Mouse (Mus musculus): Measurements from ENCODE around the gene Rxfp1.
"Not testable (repeated sequence)": the region's sequence is repeated elsewhere in the genome, so short reads cannot be mapped to it uniquely, and the experiment has no call there.

The Rxfp1 gene

DNA sequence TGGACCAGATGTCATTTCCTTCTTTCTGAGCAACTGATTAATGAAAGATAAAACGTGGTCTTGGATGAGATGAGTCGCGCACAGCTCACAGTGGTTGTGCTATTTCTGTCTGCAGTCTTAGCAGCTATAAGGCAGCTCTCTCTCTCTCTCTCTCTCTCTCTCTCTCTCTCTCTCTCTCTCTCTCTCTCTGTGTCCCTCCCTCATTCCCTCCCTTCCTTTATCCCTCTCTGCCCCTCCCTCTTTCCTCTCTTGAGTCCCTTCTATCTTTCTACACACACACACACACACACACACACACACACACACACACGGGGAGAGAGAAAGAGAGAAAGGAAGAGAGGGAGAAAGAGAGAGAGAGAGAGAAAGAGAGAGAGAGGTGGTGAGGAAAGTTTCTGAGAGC is at the start of gene Rxfp1:
Rxfp1 (minus strand) TSS at position 101 of the 400 bp plus-strand sequence.
- in situ Hi-C loops (cut with MboI; ENCODE audit: unreplicated experiment in 2 of 2) = no loop called here

DNA sequence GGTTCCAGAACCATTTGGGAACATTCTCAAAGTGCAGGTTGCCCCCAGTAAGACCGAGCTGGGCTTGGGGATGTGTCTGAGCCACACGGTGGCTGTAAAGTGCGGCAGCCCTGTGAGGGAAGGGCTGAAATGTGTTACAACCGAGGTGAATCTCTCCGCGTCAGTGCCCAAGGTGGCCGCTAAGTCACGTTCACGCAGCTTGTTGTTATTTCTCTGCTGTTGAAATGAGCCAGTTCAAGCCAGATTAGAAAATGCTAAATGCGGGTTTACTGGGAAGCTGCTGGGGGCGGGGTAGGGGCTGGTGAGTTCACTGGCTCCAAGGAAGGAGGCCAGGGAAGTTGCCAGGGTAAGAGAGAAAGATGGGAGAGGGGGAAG is 46.7 kb upstream of the Rxfp1 start:
- in situ Hi-C loops (cut with MboI; ENCODE audit: unreplicated experiment in 2 of 2) = no loop called here

DNA sequence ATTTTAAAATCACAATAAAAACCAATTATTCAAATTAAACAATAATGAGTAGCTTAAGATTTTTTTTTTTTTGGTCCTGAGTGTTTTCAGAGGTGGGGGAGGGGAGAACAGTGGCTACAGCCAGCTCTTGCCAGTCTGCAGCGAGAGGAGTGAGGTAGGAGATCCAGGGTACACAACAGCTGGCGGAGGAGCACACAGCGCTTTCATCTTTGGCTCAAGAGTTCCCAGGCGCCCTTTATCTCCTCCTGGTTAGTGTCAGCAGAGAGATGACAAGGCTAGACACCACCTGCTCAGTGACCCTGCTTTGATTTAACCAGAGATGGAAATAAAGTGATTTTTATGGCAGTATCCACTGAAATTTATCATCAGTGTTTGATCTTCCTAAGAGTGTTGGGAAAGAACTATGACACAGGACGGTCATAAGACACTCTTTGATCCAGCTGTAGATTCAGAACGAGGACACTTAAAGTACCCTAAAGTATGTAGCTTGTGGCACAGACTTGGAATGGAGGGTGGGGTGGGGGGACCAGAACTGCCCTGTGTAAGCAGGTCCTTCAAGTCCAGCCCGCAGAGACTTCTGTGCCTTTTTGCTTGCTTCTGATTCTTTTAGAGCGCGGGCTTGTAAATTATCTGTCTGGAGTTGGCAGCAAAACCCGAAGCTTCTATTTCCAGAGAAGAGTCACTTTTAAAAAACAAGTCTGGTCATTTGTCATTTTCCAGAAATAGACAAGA is 46.1 kb upstream of the Rxfp1 start:
- in situ Hi-C loops (cut with MboI; ENCODE audit: unreplicated experiment in 2 of 2) = no loop called here

DNA sequence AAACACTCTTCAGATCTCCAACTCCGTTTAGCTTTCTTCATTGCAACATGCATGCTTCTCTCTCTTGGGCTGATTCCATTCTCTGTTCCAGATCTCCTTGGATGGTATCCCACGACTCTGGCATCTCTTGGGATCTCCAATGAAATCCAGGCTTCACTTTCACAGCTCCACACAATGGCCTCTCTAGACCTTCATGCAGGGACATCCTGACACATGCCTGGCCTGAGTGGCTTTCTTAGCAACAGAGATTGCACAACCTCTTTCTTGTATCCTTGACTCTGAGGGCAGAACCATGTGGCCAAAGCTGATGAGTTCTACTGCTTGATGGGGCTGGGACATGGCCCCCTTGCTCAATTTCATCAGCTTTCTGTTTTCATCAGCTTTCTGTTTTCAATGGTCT is 35.0 kb upstream of the Rxfp1 start:
- in situ Hi-C loops (cut with MboI; ENCODE audit: unreplicated experiment in 2 of 2) = no loop called here

DNA sequence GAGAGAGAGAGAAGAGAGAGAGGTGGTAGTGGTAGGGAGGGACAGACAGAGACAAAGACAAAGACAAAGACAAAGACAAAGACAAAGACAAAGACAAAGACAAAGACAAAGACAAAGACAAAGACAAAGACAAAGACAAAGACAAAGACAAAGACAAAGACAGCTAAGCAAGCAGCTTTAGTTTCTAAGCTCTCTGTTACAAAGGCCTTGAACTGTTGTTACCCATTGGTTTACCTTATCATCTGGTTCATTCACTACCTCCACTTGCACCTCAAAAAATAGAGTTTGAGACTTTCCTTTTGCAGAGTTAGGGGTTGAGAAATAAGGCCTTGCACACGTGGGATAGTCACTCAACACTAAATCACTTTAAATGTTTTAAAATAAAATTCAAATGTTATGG is 16.1 kb upstream of the Rxfp1 start:
- in situ Hi-C loops (cut with MboI; ENCODE audit: unreplicated experiment in 2 of 2) = no loop called here

DNA sequence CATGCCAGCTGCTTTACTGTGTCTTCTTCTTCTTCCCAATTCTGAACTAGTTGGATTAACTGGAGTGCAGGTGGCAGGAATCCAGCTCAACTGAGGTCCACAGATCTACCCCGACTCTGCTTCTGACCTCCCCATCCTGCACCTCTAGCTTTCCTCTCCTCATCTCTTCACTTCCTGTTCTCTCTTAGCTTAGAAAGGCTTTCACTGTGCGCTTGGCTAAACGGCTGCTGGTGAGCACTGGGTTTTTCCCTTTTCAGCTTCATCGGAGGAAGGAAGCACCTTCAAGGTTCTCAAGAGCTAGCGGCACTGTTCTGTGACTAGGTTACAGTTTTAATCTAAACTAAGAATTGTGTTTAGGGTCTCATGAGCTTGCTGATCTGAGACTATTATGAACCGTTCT is 8.9 kb upstream of the Rxfp1 start:
- in situ Hi-C loops (cut with MboI; ENCODE audit: unreplicated experiment in 2 of 2) = no loop called here

DNA sequence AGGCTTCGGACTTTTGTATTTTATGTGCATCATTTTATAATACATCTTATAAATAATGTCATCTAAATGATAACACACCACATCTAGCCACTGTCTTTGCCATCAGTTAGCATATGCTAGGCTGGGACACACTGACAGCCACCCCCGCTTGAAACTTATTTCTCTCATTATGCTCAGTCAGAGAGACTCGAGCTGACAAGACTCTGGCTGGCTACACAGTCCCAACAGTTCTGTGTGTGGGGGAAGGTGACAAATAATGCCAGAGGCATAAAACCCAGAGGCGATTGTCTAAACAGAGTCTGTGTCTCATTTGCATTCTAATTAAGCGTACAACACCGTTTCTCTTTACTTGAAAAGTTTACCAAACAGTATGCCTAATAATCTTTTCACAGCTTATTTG is 7.4 kb upstream of the Rxfp1 start:
- in situ Hi-C loops (cut with MboI; ENCODE audit: unreplicated experiment in 2 of 2) = no loop called here

DNA sequence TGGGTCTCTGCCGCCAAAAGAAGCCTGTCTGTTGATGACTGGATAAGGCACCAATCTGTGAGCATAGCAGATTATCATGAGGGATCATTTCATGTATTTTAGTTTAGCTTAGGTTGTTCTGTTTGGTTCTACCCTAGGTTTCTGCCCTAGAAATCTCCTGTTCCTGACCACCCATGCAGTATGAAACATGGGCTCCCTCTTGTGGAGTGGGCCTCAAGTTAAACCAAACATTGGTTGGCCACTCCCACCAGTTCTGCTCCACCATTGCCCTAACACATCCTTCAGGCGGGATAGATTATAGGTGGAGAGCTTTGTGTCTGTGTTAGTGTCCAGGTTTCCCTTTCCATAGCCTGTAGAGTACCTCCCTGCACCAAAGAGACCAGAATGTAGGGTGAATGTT is 6.7 kb upstream of the Rxfp1 start:
- in situ Hi-C loops (cut with MboI; ENCODE audit: unreplicated experiment in 2 of 2) = no loop called here

DNA sequence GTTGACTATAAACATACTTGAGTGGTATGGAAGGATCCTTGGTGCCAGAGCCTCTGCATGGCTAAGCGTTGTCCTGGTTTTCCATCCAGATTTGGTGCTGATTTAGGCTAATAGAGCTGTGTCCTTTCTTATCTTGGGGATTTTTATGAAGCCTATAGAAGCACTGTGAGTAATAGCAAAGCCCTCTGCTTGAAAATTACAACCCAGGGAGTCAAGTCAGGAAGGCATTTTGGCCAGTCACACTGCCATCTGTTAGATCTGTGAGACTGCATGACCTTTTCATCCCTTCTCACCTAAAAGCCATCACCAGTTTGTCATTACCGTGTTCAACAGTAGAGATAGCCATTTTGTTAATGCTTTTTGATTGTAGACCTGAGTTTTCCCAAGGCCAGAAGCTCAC is 2.7 kb upstream of the Rxfp1 start:
- in situ Hi-C loops (cut with MboI; ENCODE audit: unreplicated experiment in 2 of 2) = no loop called here

DNA sequence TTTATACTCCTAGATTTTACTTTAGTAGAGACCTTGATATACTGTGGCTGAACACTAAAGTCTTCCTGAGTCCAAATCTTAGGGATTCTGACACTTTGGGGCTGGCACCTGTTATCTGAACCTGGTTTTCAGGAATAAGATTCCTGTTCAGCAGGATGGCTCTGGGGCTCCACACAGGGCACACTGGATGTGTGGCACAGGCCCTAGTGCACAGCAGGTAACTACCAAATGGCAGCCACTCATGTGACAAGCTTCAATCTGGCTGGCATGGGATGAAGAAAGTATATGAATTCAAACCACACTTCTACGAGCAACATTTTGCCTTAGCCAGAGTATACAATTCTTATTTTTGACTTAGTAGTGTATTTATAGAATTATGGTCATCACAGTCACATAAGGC is 771 bp upstream of the Rxfp1 start:
- in situ Hi-C loops (cut with MboI; ENCODE audit: unreplicated experiment in 2 of 2) = no loop called here

DNA sequence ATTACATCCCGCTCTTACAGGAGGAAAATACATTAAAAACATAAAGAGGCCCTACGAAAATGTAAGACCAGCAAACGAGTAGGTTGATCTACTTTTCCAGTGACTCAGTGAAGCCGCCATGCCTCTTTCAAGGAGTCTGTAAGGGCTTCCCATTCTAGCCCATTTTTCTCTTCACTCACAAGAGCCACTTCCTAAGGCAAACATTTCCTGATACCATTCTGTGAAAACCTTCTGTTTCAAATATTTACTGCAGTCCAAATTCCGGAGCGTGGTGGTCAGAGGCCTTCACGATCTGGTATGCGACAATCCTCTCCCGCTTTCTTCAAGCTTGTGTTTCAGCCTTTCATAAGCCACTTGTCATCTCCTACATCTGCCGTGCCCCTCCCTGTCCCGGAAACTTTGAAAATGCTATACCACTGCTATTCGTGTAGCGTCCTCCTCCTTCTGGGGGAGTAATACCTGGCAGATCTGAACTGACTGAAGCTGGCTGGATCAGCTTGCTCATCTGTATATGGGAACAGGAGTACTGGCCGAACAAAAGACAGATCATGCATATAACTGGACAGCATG is 11.1 kb downstream of the Rxfp1 start:
- in situ Hi-C loops (cut with MboI; ENCODE audit: unreplicated experiment in 2 of 2) = no loop called here

DNA sequence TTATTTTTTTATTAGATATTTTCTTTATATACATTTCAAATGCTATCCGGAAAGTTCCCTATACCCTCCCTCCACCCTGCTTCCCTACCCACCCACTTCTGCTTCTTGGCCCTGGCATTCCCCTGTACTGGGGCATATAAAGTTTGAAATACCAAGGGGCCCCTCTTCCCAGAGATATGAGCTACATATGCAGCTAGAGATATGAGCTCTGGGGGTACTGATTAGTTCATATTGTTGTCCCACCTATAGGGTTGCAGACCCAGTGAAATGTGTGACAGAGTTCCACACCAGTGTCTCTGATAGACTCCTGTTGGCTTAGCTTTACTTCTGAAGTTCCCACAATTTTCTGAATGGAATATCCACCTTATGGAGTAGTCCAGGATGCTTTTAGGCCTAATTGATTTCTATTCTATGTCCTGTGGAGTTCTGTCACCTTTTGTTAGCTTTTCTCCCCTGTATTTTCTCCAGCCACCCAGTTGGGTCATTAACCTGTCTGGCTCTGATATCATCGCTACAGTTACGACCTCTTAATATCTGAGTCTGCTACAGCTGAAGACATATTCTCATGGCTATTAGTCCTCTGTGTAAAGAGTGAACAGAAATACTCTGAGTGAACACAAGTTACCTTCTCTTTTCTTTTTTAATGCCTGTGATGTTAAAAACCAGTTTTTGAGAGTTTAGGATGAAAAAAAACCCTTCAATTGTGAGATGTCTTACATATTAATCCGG is 16.8 kb downstream of the Rxfp1 start:
- in situ Hi-C loops (cut with MboI; ENCODE audit: unreplicated experiment in 2 of 2) = no loop called here

DNA sequence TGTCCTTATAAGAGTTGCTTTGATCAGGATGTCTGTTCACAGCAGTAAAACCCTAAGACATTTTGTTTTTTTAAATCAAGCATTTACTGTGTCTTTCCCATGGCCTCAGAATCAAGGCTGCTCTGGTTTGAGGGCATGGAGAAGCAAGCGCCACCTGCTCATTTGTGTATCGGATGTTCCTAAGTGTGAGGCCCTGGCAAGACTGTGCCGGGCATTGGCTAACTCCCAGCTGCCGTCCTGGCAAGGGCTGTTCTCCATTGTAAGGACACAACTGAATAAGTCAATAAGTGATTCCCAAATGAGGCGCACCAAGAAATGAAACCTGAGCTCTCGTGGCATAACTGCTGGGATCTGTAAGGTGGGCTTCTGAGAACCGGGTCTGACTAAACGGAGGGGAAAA is 31.2 kb downstream of the Rxfp1 start:
- in situ Hi-C loops (cut with MboI; ENCODE audit: unreplicated experiment in 2 of 2) = no loop called here

DNA sequence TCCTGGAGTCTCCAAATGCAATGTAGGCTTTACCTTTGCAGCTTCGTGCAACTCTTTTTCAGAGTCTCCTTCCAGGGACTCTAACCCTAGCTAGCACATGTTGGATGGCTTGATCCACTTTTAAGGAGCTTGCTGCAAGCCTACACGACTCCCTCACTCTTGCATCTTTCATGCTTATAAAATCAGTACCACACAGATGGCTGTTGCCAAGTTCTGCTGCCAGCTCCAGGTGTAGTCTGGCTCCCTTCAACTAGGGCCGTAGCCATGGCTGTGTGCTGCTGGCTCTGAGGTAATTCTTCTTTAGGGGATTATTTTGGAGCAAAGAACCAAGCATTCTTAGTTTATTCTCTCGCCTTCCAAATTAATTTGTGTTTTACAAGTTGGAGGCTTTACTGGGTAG is 34.5 kb downstream of the Rxfp1 start:
- in situ Hi-C loops (cut with MboI; ENCODE audit: unreplicated experiment in 2 of 2) = no loop called here

DNA sequence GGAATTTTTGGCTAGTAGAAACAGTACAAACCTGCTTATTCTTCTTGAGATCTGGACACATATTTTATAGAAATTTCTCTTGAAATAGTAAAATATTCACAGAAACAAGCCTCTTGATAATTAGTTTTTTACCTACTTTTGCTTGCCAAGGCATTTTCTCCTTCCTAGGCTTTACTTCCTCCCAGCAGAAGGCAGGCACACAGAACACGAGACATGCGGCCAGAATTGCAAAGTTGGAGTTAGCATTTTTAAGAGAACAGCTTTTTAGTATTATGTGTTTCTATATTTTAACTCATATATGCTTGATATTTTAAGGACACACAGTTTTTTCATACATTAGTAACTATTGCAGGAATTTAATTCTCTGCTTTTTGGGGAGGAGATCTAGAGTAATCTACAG is 45.7 kb downstream of the Rxfp1 start:
- in situ Hi-C loops (cut with MboI; ENCODE audit: unreplicated experiment in 2 of 2) = no loop called here

DNA sequence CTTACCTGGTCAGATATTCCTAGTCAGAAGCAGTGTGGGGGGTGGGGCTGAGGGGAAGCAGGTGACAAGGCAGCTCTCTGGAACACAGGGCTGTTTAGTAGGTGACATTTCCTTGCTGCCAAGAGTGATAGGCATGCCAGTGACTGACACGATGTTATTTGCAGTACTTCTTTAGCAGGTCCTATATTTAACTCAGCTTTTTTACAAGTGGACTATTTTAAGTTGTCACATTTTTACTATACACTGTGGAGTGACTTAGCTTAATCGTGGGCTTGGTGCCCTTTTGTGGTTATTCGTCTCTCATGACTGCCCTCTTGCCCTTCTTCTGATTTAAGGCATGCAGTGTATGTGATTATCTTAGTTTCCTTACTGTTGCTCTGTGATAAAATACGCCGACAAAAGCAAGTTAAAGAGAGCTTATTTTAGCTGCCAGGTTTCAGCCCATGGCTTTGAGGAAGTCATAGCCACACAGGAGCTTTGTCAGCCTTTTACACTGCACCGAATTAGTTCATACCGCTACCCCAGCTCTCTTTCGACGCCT is 47.5 kb downstream of the Rxfp1 start:
- in situ Hi-C loops (cut with MboI; ENCODE audit: unreplicated experiment in 2 of 2) = no loop called here

DNA sequence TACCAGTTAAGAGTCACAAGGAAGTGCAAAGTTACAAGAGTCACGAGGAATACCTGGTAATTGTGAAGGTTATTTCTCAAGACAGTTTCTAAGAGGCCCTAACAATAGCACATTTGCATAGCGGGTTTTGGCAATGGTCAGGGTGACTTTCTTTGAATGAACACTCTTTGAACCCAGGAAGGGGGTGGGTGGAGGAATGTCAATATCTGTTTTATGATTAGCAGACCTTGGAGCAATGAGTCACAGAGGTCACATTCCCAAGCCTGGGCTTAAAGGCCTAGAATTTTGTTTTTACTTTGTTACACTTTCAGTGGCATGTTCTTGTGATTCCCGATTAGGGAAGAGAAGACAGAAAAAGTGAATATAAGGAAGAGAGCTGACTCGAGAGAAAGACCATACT is 49.6 kb downstream of the Rxfp1 start:
- in situ Hi-C loops (cut with MboI; ENCODE audit: unreplicated experiment in 2 of 2) = not testable (repeated sequence)

DNA sequence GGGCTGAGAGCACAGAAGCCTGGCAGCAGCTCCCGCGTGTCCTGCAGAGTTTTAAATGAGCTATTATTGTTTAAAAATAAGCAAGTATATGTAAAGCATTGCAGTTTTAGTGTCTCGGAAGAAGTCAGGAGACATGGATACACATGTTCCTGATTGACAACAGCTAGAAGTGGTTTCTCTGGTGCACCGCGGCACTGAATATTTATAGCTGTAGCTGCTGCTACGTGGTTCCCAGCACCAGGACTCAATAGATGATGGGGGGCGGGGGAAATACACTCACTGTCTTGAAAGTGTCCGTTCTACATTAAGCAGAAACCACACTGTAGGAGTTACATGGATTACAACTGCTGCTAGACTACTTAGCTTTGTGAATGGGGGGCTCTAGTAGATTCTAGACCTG is 54.2 kb downstream of the Rxfp1 start:
- in situ Hi-C loops (cut with MboI; ENCODE audit: unreplicated experiment in 2 of 2) = no loop called here

DNA sequence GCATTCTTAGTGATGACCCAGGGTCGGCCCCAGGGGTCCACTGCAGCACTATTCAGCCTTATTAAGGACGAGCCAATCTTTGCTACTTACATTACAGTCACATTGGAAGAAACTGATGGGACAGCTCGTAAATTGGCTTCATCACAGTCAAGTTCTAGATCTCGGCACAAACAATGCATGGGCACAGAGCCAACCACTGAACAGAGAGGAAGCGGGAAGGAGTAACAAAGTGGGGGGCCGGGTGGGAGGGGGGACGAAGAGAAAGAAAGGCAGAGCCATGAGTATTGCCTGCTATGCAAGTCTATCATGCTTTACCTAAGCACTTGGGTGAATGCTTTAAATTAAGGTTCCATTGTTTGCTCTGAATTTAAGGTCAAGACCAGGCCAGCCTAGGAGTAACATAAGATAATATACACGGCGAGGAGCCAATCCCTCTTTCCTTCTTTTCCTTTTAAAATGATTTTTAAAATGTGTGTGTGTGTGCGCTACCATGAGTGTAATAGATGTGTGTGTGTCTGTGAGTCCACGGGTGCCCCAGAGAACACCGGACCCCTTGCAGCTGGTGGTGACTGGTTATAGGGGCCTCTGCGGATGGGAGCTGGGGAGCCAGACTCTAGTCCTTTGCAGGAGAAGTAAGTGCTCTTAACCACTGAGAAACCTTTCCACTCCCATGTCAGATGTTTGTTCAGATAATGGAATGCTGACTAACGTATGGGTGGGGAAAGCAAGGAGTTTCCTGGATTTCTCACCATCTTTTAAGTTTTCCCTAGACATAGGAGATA is 55.1 kb downstream of the Rxfp1 start:
- in situ Hi-C loops (cut with MboI; ENCODE audit: unreplicated experiment in 2 of 2) = no loop called here

DNA sequence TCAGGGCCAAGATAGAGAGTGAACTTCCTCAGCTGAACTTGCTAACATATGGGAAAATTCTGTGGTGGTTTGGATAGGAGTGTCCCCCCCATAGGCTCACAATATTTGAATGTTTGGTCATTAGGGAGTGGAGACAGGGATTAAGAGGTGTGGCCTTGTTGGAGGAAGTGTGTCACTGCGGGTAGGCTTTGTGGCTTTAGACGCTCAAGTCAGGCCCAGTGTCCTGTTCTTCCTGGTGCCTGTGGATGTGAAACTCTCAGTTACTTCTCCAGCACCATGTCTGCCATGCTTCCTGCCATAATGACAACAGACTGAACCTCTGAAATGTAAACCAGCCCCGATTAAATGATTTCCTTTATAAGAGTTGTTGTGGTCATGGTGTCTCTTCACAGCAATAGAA is 61.3 kb downstream of the Rxfp1 start:
- in situ Hi-C loops (cut with MboI; ENCODE audit: unreplicated experiment in 2 of 2) = loop anchor here in 1 of 2 experiments (5.0 kb wide), 1 partner anchor 136 kb away; no protein-coding TSS in a partner anchor

DNA sequence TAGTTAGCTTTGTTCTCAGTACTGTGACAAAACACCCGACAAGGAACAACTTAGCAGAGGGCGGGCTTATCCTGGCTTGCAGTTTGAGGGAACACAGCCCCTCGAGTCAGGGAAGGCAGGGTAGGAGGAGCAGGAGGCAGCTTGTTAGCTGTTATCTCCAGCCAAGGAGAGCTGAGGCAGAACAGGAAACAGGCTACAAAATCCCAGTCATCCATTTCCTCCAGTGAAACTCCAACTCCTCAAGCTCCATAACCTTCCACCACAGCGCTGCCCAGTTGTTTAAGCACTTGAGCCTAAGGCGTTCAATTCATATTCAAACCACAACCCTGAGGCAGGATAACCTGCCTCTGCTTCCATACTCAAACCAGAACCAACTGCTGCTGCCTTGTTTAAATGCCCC is 63.0 kb downstream of the Rxfp1 start:
- in situ Hi-C loops (cut with MboI; ENCODE audit: unreplicated experiment in 2 of 2) = loop anchor here in 1 of 2 experiments (5.0 kb wide), 1 partner anchor 138 kb away; no protein-coding TSS in a partner anchor
